Mouse (Mus musculus): ENCODE measurements around the gene Glt1d1.

Gene Glt1d1

GRCm38 (mm10) chr5:127632167-127633145 lies at the start of gene Glt1d1, which contains the start of gene Slc15a4:
TSS of gene Glt1d1 (plus strand) at chr5:127632262.
TSS of gene Slc15a4 (minus strand) at chr5:127632897.
- peak; percentile 72 for DNase-seq (ENCODE audit: low read depth, low spot score)

GRCm38 (mm10) chr5:127583658-127584057 lies 48.4 kb upstream of the Glt1d1 start:
- peak; percentile 65 for DNase-seq (ENCODE audit: low read depth, low spot score)

GRCm38 (mm10) chr5:127587854-127588253 lies 44.2 kb upstream of the Glt1d1 start:
- DNase-seq (ENCODE audit: low read depth, low spot score): peak; percentile 54

GRCm38 (mm10) chr5:127592406-127592805 lies 39.7 kb upstream of the Glt1d1 start:
- DNase-seq (ENCODE audit: low read depth, low spot score): peak; percentile 34

GRCm38 (mm10) chr5:127592854-127593253 lies 39.2 kb upstream of the Glt1d1 start:
- DNase-seq (ENCODE audit: low read depth, low spot score): peak; percentile 58

- no peak for DNase-seq (ENCODE audit: low read depth, low spot score)
These were observed 36.4 kb upstream of the Glt1d1 start for GRCm38 (mm10) chr5:127595676-127596075.

- no peak for DNase-seq (ENCODE audit: low read depth, low spot score)
These were observed 35.2 kb upstream of the Glt1d1 start for GRCm38 (mm10) chr5:127596862-127597261.

GRCm38 (mm10) chr5:127602996-127603395 lies 29.1 kb upstream of the Glt1d1 start:
- no peak for DNase-seq (ENCODE audit: low read depth, low spot score)

- DNase-seq (ENCODE audit: low read depth, low spot score): no peak
These were observed 24.6 kb upstream of the Glt1d1 start for GRCm38 (mm10) chr5:127607507-127607906.

- DNase-seq (ENCODE audit: low read depth, low spot score): no peak
These were observed 22.8 kb upstream of the Glt1d1 start for GRCm38 (mm10) chr5:127609191-127609714.

- DNase-seq (ENCODE audit: low read depth, low spot score): no peak
These were observed 21.1 kb upstream of the Glt1d1 start for GRCm38 (mm10) chr5:127610787-127611509.

- no peak for DNase-seq (ENCODE audit: low read depth, low spot score)
These were observed 20.2 kb upstream of the Glt1d1 start for GRCm38 (mm10) chr5:127611881-127612280.

GRCm38 (mm10) chr5:127612397-127612796 lies 19.7 kb upstream of the Glt1d1 start:
- no peak for DNase-seq (ENCODE audit: low read depth, low spot score)

- DNase-seq (ENCODE audit: low read depth, low spot score): no peak
These were observed 16.6 kb upstream of the Glt1d1 start for GRCm38 (mm10) chr5:127615459-127615858.

- DNase-seq (ENCODE audit: low read depth, low spot score): peak; percentile 22
These were observed 15.9 kb upstream of the Glt1d1 start for GRCm38 (mm10) chr5:127616151-127616550.

- DNase-seq (ENCODE audit: low read depth, low spot score): peak; percentile 98
These were observed 15.0 kb upstream of the Glt1d1 start for GRCm38 (mm10) chr5:127616884-127617635.

- no peak for DNase-seq (ENCODE audit: low read depth, low spot score)
These were observed 13.2 kb upstream of the Glt1d1 start for GRCm38 (mm10) chr5:127618834-127619233.

GRCm38 (mm10) chr5:127620371-127620770 lies 11.7 kb upstream of the Glt1d1 start:
- no peak for DNase-seq (ENCODE audit: low read depth, low spot score)

GRCm38 (mm10) chr5:127621108-127621507 lies 11.0 kb upstream of the Glt1d1 start:
- DNase-seq (ENCODE audit: low read depth, low spot score): no peak

- DNase-seq (ENCODE audit: low read depth, low spot score): no peak
These were observed 7.4 kb upstream of the Glt1d1 start for GRCm38 (mm10) chr5:127624427-127625213.

GRCm38 (mm10) chr5:127627242-127627641 lies 4.8 kb upstream of the Glt1d1 start:
- DNase-seq (ENCODE audit: low read depth, low spot score): peak; percentile 61
